Mouse (Mus musculus): ENCODE measurements around the gene Scimp. TPM values are rescaled to one million over a fixed set of nuclear protein-coding genes. Genes with fewer than 3 reads are reported as not detected.

Gene Scimp
- polyA plus RNA-seq (2012; rRNA removed; ENCODE audit: low replicate concordance): 0.72 and 2.6 TPM in 2 replicates

DNA sequence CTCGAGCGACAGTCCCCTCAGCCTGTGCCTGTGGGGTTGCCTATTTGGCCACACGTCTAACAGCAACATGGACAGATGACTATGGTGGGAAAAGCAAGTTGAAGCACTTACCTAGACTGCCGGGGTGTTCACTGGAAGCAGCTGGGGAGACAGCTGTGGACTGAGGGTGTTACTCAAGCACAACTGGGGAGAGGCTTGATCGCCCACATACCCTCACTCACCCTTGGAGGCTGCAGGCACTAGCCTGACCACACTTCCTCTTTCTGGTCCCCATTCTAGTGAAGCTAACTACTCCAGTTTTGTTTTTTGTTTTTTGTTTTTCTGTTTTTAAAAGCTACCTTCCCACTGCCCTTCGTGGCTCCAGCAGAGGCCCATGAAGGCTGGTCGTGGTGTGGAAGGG is at the start of gene Scimp:
Gene Scimp (minus strand): TSS at position 222 of the 400 bp plus-strand sequence.

DNA sequence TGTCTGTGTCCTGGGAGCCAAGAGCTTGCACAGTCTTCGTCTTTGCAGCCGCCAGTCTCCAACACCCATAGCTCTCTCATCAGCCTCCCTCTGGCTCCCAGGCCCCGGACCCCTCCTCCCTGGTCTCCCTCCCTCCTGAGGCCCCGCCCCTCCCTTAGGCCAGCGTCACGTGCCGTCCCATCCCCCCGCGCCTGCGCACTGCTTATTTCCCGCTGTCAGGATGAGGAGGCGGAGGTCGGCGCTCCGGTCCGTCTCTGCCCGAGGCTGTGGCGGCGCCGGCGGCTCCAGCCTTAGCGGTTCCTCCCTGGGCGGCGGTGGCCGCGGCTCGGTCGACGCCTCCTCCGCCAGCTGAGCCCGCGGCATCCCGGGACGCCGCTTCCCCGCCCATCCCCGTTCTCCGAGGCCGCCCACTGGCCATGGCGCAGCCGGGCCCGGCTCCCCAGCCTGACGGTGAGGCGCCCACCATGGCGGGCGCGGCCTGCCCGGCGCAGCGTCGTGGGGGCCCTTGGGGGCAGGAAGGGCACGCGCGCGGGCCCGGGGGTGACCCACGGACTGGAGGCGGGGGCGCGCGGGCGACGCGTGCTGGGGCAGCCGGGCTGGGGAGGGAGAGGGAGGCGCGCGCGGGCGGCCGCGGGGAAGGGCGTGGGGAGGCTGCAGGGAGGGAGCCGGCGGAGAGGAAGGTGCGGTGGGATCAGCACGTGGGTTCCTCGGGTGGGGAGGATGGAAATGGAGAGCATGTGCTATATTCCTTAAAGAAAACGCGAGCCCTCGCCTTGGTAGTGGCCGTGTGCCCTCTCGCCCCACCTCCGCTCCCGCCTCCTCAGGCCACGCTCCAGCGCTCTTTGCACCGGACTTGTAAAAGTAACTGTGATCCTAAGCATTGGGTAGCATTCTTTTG is 32.4 kb upstream of the Scimp start, which contains the start of gene Rabep1:
Gene Rabep1 (plus strand): TSS at position 220 of the 898 bp plus-strand sequence.

DNA sequence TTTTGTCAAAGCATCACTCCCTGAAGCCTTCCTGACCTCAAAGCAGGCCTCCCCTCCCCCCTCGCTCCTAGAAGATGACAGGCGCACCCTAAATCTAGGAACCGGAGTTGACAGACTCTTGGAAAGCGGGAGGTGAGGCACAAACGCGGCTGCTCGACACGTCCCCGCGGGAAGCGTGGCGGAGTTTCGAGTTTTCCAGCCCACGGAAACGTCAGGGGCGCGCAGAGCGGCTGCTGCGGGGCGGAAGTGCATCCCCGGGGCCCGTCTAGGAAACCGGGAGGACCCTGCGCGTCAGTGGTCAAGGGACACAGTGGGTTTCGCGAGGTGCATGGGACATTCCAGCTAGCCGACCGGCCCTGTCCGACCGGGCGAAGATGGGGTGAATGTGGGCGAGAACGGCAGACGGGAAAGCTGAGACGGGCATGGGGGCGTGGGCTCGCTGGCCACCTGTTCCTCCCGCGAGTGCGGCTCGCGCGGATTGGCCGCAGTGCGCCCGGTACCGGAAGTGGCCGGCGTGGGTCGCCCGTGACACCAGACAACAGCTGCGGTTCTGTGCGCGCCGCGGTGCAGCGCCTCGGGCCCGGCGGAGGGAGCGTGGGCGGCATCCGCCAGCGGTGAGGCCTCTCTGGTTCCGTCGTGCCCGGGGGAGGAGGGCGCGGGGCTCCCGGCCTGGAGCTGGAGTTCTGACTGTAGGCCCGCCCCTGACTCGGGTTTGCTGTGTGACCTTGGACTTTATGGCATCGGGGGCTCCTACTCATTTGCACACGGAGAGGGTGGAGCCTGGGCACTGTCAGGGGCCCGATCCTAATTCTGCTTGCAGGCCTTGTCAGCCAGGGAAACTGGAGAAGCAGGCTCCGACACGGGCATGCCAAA is 48.2 kb downstream of the Scimp start, which contains the start of gene Zfp3:
Gene Zfp3 (plus strand): TSS at position 274 of the 873 bp plus-strand sequence.

Other genes starting within 250 kb of the Scimp start
- gene Mink1, start 249.7 kb downstream of the Scimp start, polyA plus RNA-seq (2012; rRNA removed; ENCODE audit: low replicate concordance): 57.5 and 70.6 TPM in 2 replicates
- gene 4930544D05Rik, start 196.7 kb downstream of the Scimp start, polyA plus RNA-seq (2012; rRNA removed; ENCODE audit: low replicate concordance): not detected in 2 replicates
- gene Chrne, start 193.4 kb downstream of the Scimp start, polyA plus RNA-seq (2012; rRNA removed; ENCODE audit: low replicate concordance): 0.18 and 0.30 TPM in 2 replicates
- gene Gp1ba, start 173.5 kb downstream of the Scimp start, polyA plus RNA-seq (2012; rRNA removed; ENCODE audit: low replicate concordance): not detected in 2 replicates
- gene Rnf167, start 165.4 kb downstream of the Scimp start, polyA plus RNA-seq (2012; rRNA removed; ENCODE audit: low replicate concordance): 99.1 and 107 TPM in 2 replicates
- 138 and 142 TPM in 2 replicates for gene Slc25a11, start 165.1 kb downstream of the Scimp start, polyA plus RNA-seq (2012; rRNA removed; ENCODE audit: low replicate concordance)
- gene Pfn1, start 157.9 kb downstream of the Scimp start, polyA plus RNA-seq (2012; rRNA removed; ENCODE audit: low replicate concordance): 915 and 1,415 TPM in 2 replicates
- gene Eno3, start 155.4 kb downstream of the Scimp start, polyA plus RNA-seq (2012; rRNA removed; ENCODE audit: low replicate concordance): 12.2 and 21.2 TPM in 2 replicates
- gene Spag7, start 143.2 kb downstream of the Scimp start, polyA plus RNA-seq (2012; rRNA removed; ENCODE audit: low replicate concordance): 44.8 and 49.6 TPM in 2 replicates
- gene Camta2, start 124.5 kb downstream of the Scimp start, polyA plus RNA-seq (2012; rRNA removed; ENCODE audit: low replicate concordance): 32.0 and 38.5 TPM in 2 replicates
- gene Inca1, start 112.4 kb downstream of the Scimp start, polyA plus RNA-seq (2012; rRNA removed; ENCODE audit: low replicate concordance): 10.2 and 25.4 TPM in 2 replicates
- 94.0 and 111 TPM in 2 replicates for gene Kif1c, start 112.0 kb downstream of the Scimp start, polyA plus RNA-seq (2012; rRNA removed; ENCODE audit: low replicate concordance)
- gene Zfp3, start 48.4 kb downstream of the Scimp start, polyA plus RNA-seq (2012; rRNA removed; ENCODE audit: low replicate concordance): 2.4 and 3.5 TPM in 2 replicates
- gene Rabep1, start 32.2 kb upstream of the Scimp start, polyA plus RNA-seq (2012; rRNA removed; ENCODE audit: low replicate concordance): 4.6 and 5.5 TPM in 2 replicates
- 22.1 and 39.5 TPM in 2 replicates for gene Nup88, start 157.4 kb upstream of the Scimp start, polyA plus RNA-seq (2012; rRNA removed; ENCODE audit: low replicate concordance)
- gene Rpain, start 157.6 kb upstream of the Scimp start, polyA plus RNA-seq (2012; rRNA removed; ENCODE audit: low replicate concordance): 33.0 and 46.1 TPM in 2 replicates
- 50.3 and 102 TPM in 2 replicates for gene C1qbp, start 170.4 kb upstream of the Scimp start, polyA plus RNA-seq (2012; rRNA removed; ENCODE audit: low replicate concordance)
- 30.6 and 52.1 TPM in 2 replicates for gene Dhx33, start 191.9 kb upstream of the Scimp start, polyA plus RNA-seq (2012; rRNA removed; ENCODE audit: low replicate concordance)
- 2.6 and 8.3 TPM in 2 replicates for gene Mis12, start 207.0 kb upstream of the Scimp start, polyA plus RNA-seq (2012; rRNA removed; ENCODE audit: low replicate concordance)
- gene Derl2, start 207.3 kb upstream of the Scimp start, polyA plus RNA-seq (2012; rRNA removed; ENCODE audit: low replicate concordance): 15.0 and 17.2 TPM in 2 replicates
- gene 6330403K07Rik, start 220.9 kb upstream of the Scimp start, polyA plus RNA-seq (2012; rRNA removed; ENCODE audit: low replicate concordance): 0.17 and 5.0 TPM in 2 replicates

All from subcutaneous adipose tissue, adult 2 months (tissue).